Mouse (Mus musculus): ENCODE results near the gene Nmur1.

- TF ChIP-seq POLR2A (IDR thresholded peaks at IDR 0.05; ENCODE audit: low read depth, low read length): no peak
- no peak for TF ChIP-seq CTCF (IDR thresholded peaks at IDR 0.05; ENCODE audit: extremely low read depth, insufficient read depth, insufficient read length, insufficient replicate concordance)
These were observed 43.8 kb upstream of the Nmur1 start for GRCm38 (mm10) chr1:86469876-86470275.

All from spleen, adult 2 months (tissue).